Comparison of ENCODE assay signal across 47 mouse cellular contexts in the genomic region with DNA sequence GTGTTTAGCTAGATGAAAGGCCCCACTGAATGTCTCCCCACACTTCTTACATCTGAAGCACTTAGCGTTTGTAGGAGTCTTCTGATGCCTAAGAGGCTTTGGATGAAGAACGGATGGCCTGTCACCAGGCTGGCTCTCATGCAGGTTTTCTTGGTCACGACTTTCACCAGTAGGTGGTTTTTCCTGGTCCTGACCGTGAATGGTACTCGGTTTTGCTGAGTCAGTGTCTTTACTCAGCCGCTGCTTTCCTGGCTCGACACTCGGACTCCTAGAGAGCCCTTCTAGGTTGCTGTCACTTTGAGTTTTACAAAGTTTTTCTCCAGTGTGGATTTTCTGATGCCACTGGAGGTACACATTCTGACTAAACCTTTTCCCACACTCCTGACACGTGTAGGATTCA. TPM values are rescaled to one million over a fixed set of nuclear protein-coding genes. Genes with fewer than 3 reads are reported as not detected.
"Had no signal": no experiment of that assay in that cellular context is flagged by ENCODE, and none has a peak within 500 bp of the region (broad histone marks: within the 10 kb centered on the region; RNA-seq: fewer than 3 reads in every experiment).

No protein-coding gene starts in this region.

- H3K27ac ChIP-seq: limb, embryonic 10.5 days; limb, embryonic 12.5 days; limb, embryonic 13.5 days; limb, embryonic 15.5 days; liver, embryonic 12.5 days; liver, embryonic 13.5 days; liver, embryonic 14.5 days; liver, embryonic 15.5 days; lung, embryonic 15.5 days; macrophage; midbrain, embryonic 10.5 days; midbrain, embryonic 12.5 days; midbrain, embryonic 13.5 days; midbrain, embryonic 15.5 days; neural tube, embryonic 12.5 days had no signal

- H3K4me2 ChIP-seq: limb, embryonic 12.5 days; limb, embryonic 13.5 days; limb, embryonic 15.5 days; liver, embryonic 11.5 days; liver, embryonic 12.5 days; liver, embryonic 13.5 days; liver, embryonic 15.5 days; lung, embryonic 14.5 days; lung, embryonic 15.5 days; midbrain, embryonic 11.5 days; midbrain, embryonic 12.5 days; midbrain, embryonic 13.5 days; midbrain, embryonic 15.5 days; neural tube, embryonic 12.5 days had no signal

- H3K4me3 ChIP-seq: limb, embryonic 10.5 days; limb, embryonic 12.5 days; limb, embryonic 13.5 days; limb, embryonic 15.5 days; liver, embryonic 12.5 days; liver, embryonic 13.5 days; liver, embryonic 15.5 days; lung, embryonic 15.5 days; megakaryocyte, embryonic 14.5 days; midbrain, embryonic 10.5 days; midbrain, embryonic 12.5 days; midbrain, embryonic 13.5 days; midbrain, embryonic 15.5 days; myocyte; neural tube, embryonic 12.5 days had no signal

- ATAC-seq: liver, embryonic 12.5 days; liver, postnatal 0 days; lung, postnatal 0 days; midbrain, embryonic 13.5 days; midbrain, embryonic 15.5 days; midbrain, embryonic 16.5 days had no signal

- H3K27me3 ChIP-seq: limb, embryonic 12.5 days; limb, embryonic 13.5 days; limb, embryonic 15.5 days; liver, embryonic 12.5 days; liver, embryonic 13.5 days; liver, embryonic 15.5 days; lung, embryonic 15.5 days; midbrain, embryonic 12.5 days; midbrain, embryonic 13.5 days; midbrain, embryonic 15.5 days; neural tube, embryonic 12.5 days had no signal

- H3K9me3 ChIP-seq: limb, embryonic 10.5 days; limb, embryonic 13.5 days; limb, embryonic 15.5 days; liver, embryonic 13.5 days; liver, embryonic 15.5 days; lung, embryonic 15.5 days; midbrain, embryonic 12.5 days; midbrain, embryonic 13.5 days; midbrain, embryonic 15.5 days had no signal

- DNase-seq: left cerebral cortex, postnatal 4 days; liver; liver, embryonic 13.5 days; liver, postnatal 0 days; lung, adult 18-20 months; lung, adult 2 months; lung, embryonic 14.5 days; lung, postnatal 10 days; lung, postnatal 14 days; lung, postnatal 36 days; lung, postnatal 4 days; midbrain, embryonic 14.5 days had no signal

- H3K4me1 ChIP-seq: limb, embryonic 10.5 days; limb, embryonic 12.5 days; limb, embryonic 13.5 days; limb, embryonic 15.5 days; liver, embryonic 12.5 days; liver, embryonic 13.5 days; liver, embryonic 15.5 days; lung, embryonic 15.5 days; megakaryocyte, embryonic 14.5 days; midbrain, embryonic 10.5 days; midbrain, embryonic 12.5 days; midbrain, embryonic 13.5 days; midbrain, embryonic 15.5 days; neural tube, embryonic 12.5 days had no signal

- H3K9ac ChIP-seq: limb, embryonic 12.5 days; limb, embryonic 13.5 days; limb, embryonic 15.5 days; liver, embryonic 12.5 days; liver, embryonic 13.5 days; liver, embryonic 14.5 days; liver, embryonic 15.5 days; liver, postnatal 0 days; lung, embryonic 14.5 days; lung, embryonic 15.5 days; midbrain, embryonic 12.5 days; midbrain, embryonic 13.5 days; midbrain, embryonic 15.5 days; neural tube, embryonic 12.5 days had no signal

RNA-seq across cellular contexts. Expression of a gene that starts 25.2 kb away (rescaled TPM):
- total RNA-seq: left cerebral cortex, postnatal 10 days; left cerebral cortex, postnatal 14 days; left cerebral cortex, postnatal 25 days; left cerebral cortex, postnatal 36 days; left cerebral cortex, postnatal 4 days; liver, adult 2 months; megakaryocyte progenitor cell, adult 5-6 weeks; megakaryocyte, adult 5-6 weeks; megakaryocyte-erythroid progenitor cell, adult 5-6 weeks; midbrain, postnatal 0 days; monocyte, adult 5-6 weeks had no signal
- polyA plus RNA-seq: limb, embryonic 10.5 days; limb, embryonic 11.5 days; limb, embryonic 12.5 days; limb, embryonic 13.5 days; limb, embryonic 14.5 days; limb, embryonic 15.5 days; liver, adult 2 months; liver, embryonic 11.5 days; liver, embryonic 12.5 days; liver, embryonic 13.5 days; liver, embryonic 14.5 days; liver, embryonic 15.5 days; liver, embryonic 16.5 days; liver, postnatal 0 days; lung, adult 2 months; lung, embryonic 14.5 days; lung, embryonic 15.5 days; lung, embryonic 16.5 days; lung, postnatal 0 days; macrophage; midbrain, embryonic 10.5 days; midbrain, embryonic 11.5 days; midbrain, embryonic 12.5 days; midbrain, embryonic 13.5 days; midbrain, embryonic 14.5 days; midbrain, embryonic 15.5 days; midbrain, embryonic 16.5 days; midbrain, postnatal 0 days; myocyte; neural tube, embryonic 11.5 days; neural tube, embryonic 12.5 days had no signal
